Comparison of ENCODE assay signal across 11 mouse cellular contexts in genomic region chr2:174300186-174300585, GRCm38 (mm10). TPM values are rescaled to one million over a fixed set of nuclear protein-coding genes. Genes with fewer than 3 reads are reported as not detected.
DNase-seq lines count a peak whose midpoint lies in the region; ATAC-seq and TF ChIP-seq lines count a peak whose summit lies in the region.
"Had no signal": no experiment of that assay in that cellular context is flagged by ENCODE, and none has a peak within 500 bp of the region (broad histone marks: within the 10 kb centered on the region; RNA-seq: fewer than 3 reads in every experiment).

No protein-coding gene starts in this region.

- TF ChIP-seq EP300 in stomach, postnatal 0 days (optimal IDR thresholded peaks at IDR 0.05): no peak

- H3K4me3 ChIP-seq in megakaryocyte, embryonic 14.5 days (replicated peaks): peak overlapping the region; percentile 72
- H3K4me3 ChIP-seq in forebrain, postnatal 0 days (ENCODE audit: low read depth, low read length): peak overlapping the region; percentile 4; the same call in 1 of the 2 replicates
- peak overlapping the region; percentile 72 for H3K4me3 ChIP-seq in liver, embryonic 13.5 days (replicated peaks)
- peak overlapping the region; percentile 33 for H3K4me3 ChIP-seq in stomach, postnatal 0 days (ENCODE audit: low read depth, low read length)

- H3K4me2 ChIP-seq in forebrain, postnatal 0 days (ENCODE audit: low read depth): peak overlapping the region; percentile 30
- peak overlapping the region; percentile 83 for H3K4me2 ChIP-seq in liver, embryonic 13.5 days
- H3K4me2 ChIP-seq in stomach, postnatal 0 days (replicated peaks; ENCODE audit: low read depth): peak overlapping the region; percentile 42

- H3K27me3 ChIP-seq in megakaryocyte, embryonic 14.5 days (replicated peaks): peaks cover 38% of the 10 kb centered on the region
- peaks cover 15% of the 10 kb centered on the region for H3K27me3 ChIP-seq in forebrain, postnatal 0 days (ENCODE audit: insufficient read depth, low read length)
- H3K27me3 ChIP-seq in liver, embryonic 13.5 days: peaks cover 48% of the 10 kb centered on the region
- H3K27me3 ChIP-seq in stomach, postnatal 0 days (ENCODE audit: control insufficient read depth, insufficient read depth, low read length): peaks cover 3% of the 10 kb centered on the region

- no peak overlapping the region for H3K27ac ChIP-seq in forebrain, postnatal 0 days (ENCODE audit: low read depth, low read length)
- no peak overlapping the region for H3K27ac ChIP-seq in liver, embryonic 13.5 days
- no peak overlapping the region for H3K27ac ChIP-seq in stomach, postnatal 0 days (replicated peaks)

- peaks cover 48% of the 10 kb centered on the region for H3K4me1 ChIP-seq in megakaryocyte, embryonic 14.5 days
- H3K4me1 ChIP-seq in forebrain, postnatal 0 days (ENCODE audit: insufficient read depth): no peaks in the 10 kb centered on the region
- peaks cover 34% of the 10 kb centered on the region for H3K4me1 ChIP-seq in liver, embryonic 13.5 days (replicated peaks)
- no peaks in the 10 kb centered on the region for H3K4me1 ChIP-seq in stomach, postnatal 0 days (replicated peaks; ENCODE audit: control insufficient read depth, insufficient read depth)

- no peak for DNase-seq in forebrain, postnatal 0 days
- DNase-seq in liver, embryonic 13.5 days: no peak
- DNase-seq in stomach, postnatal 0 days (ENCODE audit: low spot score): no peak
- DNase-seq in embryo, embryonic 10.5 days (ENCODE audit: low spot score): no peak
- no peak for DNase-seq in yolk sac, embryonic 10.5 days (ENCODE audit: low spot score)
- DNase-seq in frontal cortex, postnatal 25 days (ENCODE audit: low spot score in 2 of 2): no peak
- DNase-seq: cerebellum, adult 11-12 months had no signal

- H3K9me3 ChIP-seq in megakaryocyte, embryonic 14.5 days: peaks cover 55% of the 10 kb centered on the region
- H3K9me3 ChIP-seq in forebrain, postnatal 0 days (ENCODE audit: low read length): peaks cover 22% of the 10 kb centered on the region; the same call in 1 of the 2 replicates
- H3K9me3 ChIP-seq in liver, embryonic 13.5 days (replicated peaks): peaks cover 49% of the 10 kb centered on the region
- H3K9me3 ChIP-seq in stomach, postnatal 0 days (ENCODE audit: control insufficient read depth, low read length): peaks cover 14% of the 10 kb centered on the region; the same call in 1 of the 2 replicates

- 54% methylated on average over 27 of the region's 27 CpGs for WGBS in forebrain, postnatal 0 days
- WGBS in liver, embryonic 13.5 days (ENCODE audit: insufficient replicate concordance): 51% methylated on average over 27 of the region's 27 CpGs
- 56% methylated on average over 24 of the region's 27 CpGs for WGBS in stomach, postnatal 0 days

- TF ChIP-seq CTCF in forebrain, postnatal 0 days (IDR thresholded peaks at IDR 0.05; ENCODE audit: low read depth): no peak
- TF ChIP-seq CTCF in stomach, postnatal 0 days (IDR thresholded peaks at IDR 0.05; ENCODE audit: low read depth): no peak

- H3K9ac ChIP-seq in forebrain, postnatal 0 days: no peak overlapping the region
- no peak overlapping the region; the same call in 1 of the 2 replicates for H3K9ac ChIP-seq in liver, embryonic 13.5 days
- no peak overlapping the region for H3K9ac ChIP-seq in stomach, postnatal 0 days (ENCODE audit: low read length)

- no peaks in the 10 kb centered on the region for H3K36me3 ChIP-seq in megakaryocyte, embryonic 14.5 days (replicated peaks; ENCODE audit: low read length)
- no peaks in the 10 kb centered on the region for H3K36me3 ChIP-seq in forebrain, postnatal 0 days (ENCODE audit: insufficient read depth)
- 0 out of 2 replicates have a peak, but pooled peaks cover 11% of the 10 kb centered on the region for H3K36me3 ChIP-seq in liver, embryonic 13.5 days
- H3K36me3 ChIP-seq in stomach, postnatal 0 days (ENCODE audit: control insufficient read depth, insufficient read depth, low read length): no peaks in the 10 kb centered on the region

- no peak for ATAC-seq in megakaryocyte, adult 5-6 weeks (ENCODE audit: poor library complexity, severe bottlenecking)
- no peak for ATAC-seq in forebrain, postnatal 0 days
- no peak for ATAC-seq in liver, embryonic 13.5 days (ENCODE audit: low read depth)
- no peak for ATAC-seq in stomach, postnatal 0 days (ENCODE audit: low FRiP score, low TSS enrichment)

RNA-seq across cellular contexts. Expression of gene Gnas, which starts 16.1 kb away (rescaled TPM):
- polyA plus RNA-seq in megakaryocyte, embryonic 14.5 days (2012; ENCODE audit: insufficient read depth, low replicate concordance): 1,157 and 1,276 TPM in 2 replicates
- total RNA-seq in megakaryocyte, adult 5-6 weeks (2015): 518 and 554 TPM in 2 replicates
- total RNA-seq in megakaryocyte, adult 5-6 weeks (2017): 238 and 262 TPM in 2 replicates
- 1,201 and 1,512 TPM in 2 replicates for total RNA-seq in forebrain, postnatal 0 days (2014; rRNA removed)
- polyA plus RNA-seq in forebrain, postnatal 0 days (2015; fragmentation: Nextera tagmentation; extraction: Ambion mirVana): 1,404 and 1,604 TPM in 2 replicates
- polyA plus RNA-seq in liver, embryonic 13.5 days (2015; fragmentation: Nextera tagmentation; extraction: Ambion mirVana): 343 and 362 TPM in 2 replicates
- 890 and 920 TPM in 2 replicates for polyA plus RNA-seq in stomach, postnatal 0 days (2015; fragmentation: Nextera tagmentation; extraction: Ambion mirVana)

RNA-seq across cellular contexts. Expression of gene Gm20721, which starts 46.3 kb away (rescaled TPM):
- 0.57 TPM in 1 of 2 replicates, not detected in the other for polyA plus RNA-seq in megakaryocyte, embryonic 14.5 days (2012; ENCODE audit: insufficient read depth, low replicate concordance)
- total RNA-seq in megakaryocyte, adult 5-6 weeks (2015): 0.21 TPM in 1 of 2 replicates, not detected in the other
- total RNA-seq in megakaryocyte, adult 5-6 weeks (2017): 1.5 and 3.4 TPM in 2 replicates
- total RNA-seq in forebrain, postnatal 0 days (2014; rRNA removed): not detected in 2 replicates
- 8.6 and 10.5 TPM in 2 replicates for polyA plus RNA-seq in forebrain, postnatal 0 days (2015; fragmentation: Nextera tagmentation; extraction: Ambion mirVana)
- 36.1 and 43.2 TPM in 2 replicates for polyA plus RNA-seq in liver, embryonic 13.5 days (2015; fragmentation: Nextera tagmentation; extraction: Ambion mirVana)
- 5.8 and 7.9 TPM in 2 replicates for polyA plus RNA-seq in stomach, postnatal 0 days (2015; fragmentation: Nextera tagmentation; extraction: Ambion mirVana)
- total RNA-seq: liver, adult 2 months had no signal
- polyA plus RNA-seq: small intestine, adult 2 months had no signal

Comparison
In these comparisons a context has a peak if more than half of its experiments do, and no peak if none do; other contexts are left out.
1. H3K4me3 ChIP-seq: peak in every context shown above with its lines; median percentile 72 in megakaryocyte, embryonic 14.5 days; 72 in liver, embryonic 13.5 days; 33 in stomach, postnatal 0 days; 4 in forebrain, postnatal 0 days.
2. H3K4me2 ChIP-seq: peak in every context shown above with its lines; median percentile 83 in liver, embryonic 13.5 days; 42 in stomach, postnatal 0 days; 30 in forebrain, postnatal 0 days.